Comparison of ENCODE assay signal across 9 mouse cellular contexts in the genomic region with DNA sequence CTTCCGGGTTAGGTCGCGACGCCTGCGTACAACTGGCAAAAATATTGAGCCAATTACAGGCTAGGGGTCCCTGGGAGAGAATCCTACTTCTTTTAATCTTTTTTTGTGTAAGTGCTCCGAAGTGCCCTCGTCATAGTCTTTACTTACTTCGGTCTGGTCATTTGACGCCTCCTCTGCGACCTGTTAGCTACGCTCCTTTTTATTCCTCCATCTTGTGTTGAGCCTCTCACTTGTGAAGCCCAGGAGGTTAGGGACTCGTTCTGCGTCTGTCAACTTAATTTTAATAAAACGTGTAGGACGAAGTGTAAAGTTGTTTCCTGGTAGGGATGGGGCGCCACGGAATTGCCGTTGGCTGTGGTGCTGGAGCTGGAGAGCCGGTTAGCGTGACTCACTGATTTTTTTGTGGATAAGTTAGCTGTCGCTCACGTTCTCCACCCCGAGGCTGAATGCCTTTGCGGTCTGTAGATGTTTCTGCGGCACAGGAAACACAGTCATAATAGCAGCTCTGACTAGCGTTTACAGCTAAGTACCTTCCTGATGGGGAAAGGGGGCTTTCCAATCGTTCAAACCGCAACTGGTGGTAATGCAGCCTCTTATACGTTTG. TPM values are rescaled to one million over a fixed set of nuclear protein-coding genes. Genes with fewer than 3 reads are reported as not detected.
DNase-seq lines count a peak whose midpoint lies in the region; ATAC-seq lines count a peak whose summit lies in the region.
"Had no signal": no experiment of that assay in that cellular context is flagged by ENCODE, and none has a peak within 500 bp of the region (broad histone marks: within the 10 kb centered on the region; RNA-seq: fewer than 3 reads in every experiment).

No protein-coding gene starts in this region.

- 0% methylated on average over 29 of the region's 29 CpGs for WGBS in heart, embryonic 10.5 days
- under 1% methylated on average over 29 of the region's 29 CpGs for WGBS in forebrain, embryonic 16.5 days
- WGBS in intestine, embryonic 16.5 days = under 1% methylated on average over 29 of the region's 29 CpGs

- H3K4me1 ChIP-seq in heart, embryonic 10.5 days = 0 out of 2 replicates have a peak, but pooled peaks cover 4% of the 10 kb centered on the region
- H3K4me1 ChIP-seq in forebrain, embryonic 16.5 days (replicated peaks; ENCODE audit: control insufficient read depth, insufficient read depth, low read length) = peaks cover 7% of the 10 kb centered on the region
- no peaks in the 10 kb centered on the region for H3K4me1 ChIP-seq in intestine, embryonic 16.5 days (ENCODE audit: control insufficient read depth, insufficient read depth, low read length)

- peak; percentile 87 for DNase-seq in heart, embryonic 10.5 days (ENCODE audit: low spot score)
- no peak for DNase-seq in heart, adult 8-10 months (ENCODE audit: low spot score)
- peak; percentile 72 for DNase-seq in adrenal gland, postnatal 36 days
- DNase-seq in lung, postnatal 10 days = peak; percentile 70
- DNase-seq in ovary, postnatal 10 days (ENCODE audit: low spot score) = peak; percentile 36
- DNase-seq in thymus, postnatal 4 days = peak; percentile 71

- H3K9ac ChIP-seq in forebrain, embryonic 16.5 days (replicated peaks; ENCODE audit: low read depth, low read length) = peak overlapping the region; percentile 48
- H3K9ac ChIP-seq in intestine, embryonic 16.5 days (ENCODE audit: low read depth, low read length) = peak overlapping the region; percentile 84

- peak overlapping the region; percentile 99 for H3K27ac ChIP-seq in heart, embryonic 10.5 days
- H3K27ac ChIP-seq in forebrain, embryonic 16.5 days (ENCODE audit: low read length) = peak overlapping the region; percentile 90
- H3K27ac ChIP-seq in intestine, embryonic 16.5 days (ENCODE audit: low read length) = peak overlapping the region; percentile 99

- H3K4me2 ChIP-seq in forebrain, embryonic 16.5 days (ENCODE audit: low read length) = peak overlapping the region; percentile 69
- H3K4me2 ChIP-seq in intestine, embryonic 16.5 days (ENCODE audit: low read depth, low read length) = peak overlapping the region; percentile 75

- ATAC-seq in forebrain, embryonic 16.5 days = peak; percentile 8
- ATAC-seq in intestine, embryonic 16.5 days = peak; percentile 43

- peak overlapping the region; percentile 94 for H3K4me3 ChIP-seq in heart, embryonic 10.5 days
- H3K4me3 ChIP-seq in forebrain, embryonic 16.5 days (replicated peaks; ENCODE audit: low read length) = peak overlapping the region; percentile 84
- peak overlapping the region; percentile 94 for H3K4me3 ChIP-seq in intestine, embryonic 16.5 days (ENCODE audit: low read length)

- no peaks in the 10 kb centered on the region for H3K36me3 ChIP-seq in heart, embryonic 10.5 days
- no peaks in the 10 kb centered on the region for H3K36me3 ChIP-seq in forebrain, embryonic 16.5 days (ENCODE audit: control insufficient read depth, insufficient read depth)
- H3K36me3 ChIP-seq in intestine, embryonic 16.5 days (ENCODE audit: control insufficient read depth, insufficient read depth, low read length) = no peaks in the 10 kb centered on the region

- H3K27me3 ChIP-seq in heart, embryonic 10.5 days (ENCODE audit: insufficient read depth, poor library complexity, severe bottlenecking) = no peaks in the 10 kb centered on the region
- no peaks in the 10 kb centered on the region for H3K27me3 ChIP-seq in forebrain, embryonic 16.5 days (replicated peaks; ENCODE audit: control insufficient read depth, insufficient read depth, low read length)
- no peaks in the 10 kb centered on the region for H3K27me3 ChIP-seq in intestine, embryonic 16.5 days (replicated peaks; ENCODE audit: control insufficient read depth, insufficient read depth, low read length)

- H3K9me3 ChIP-seq in heart, embryonic 10.5 days = no peaks in the 10 kb centered on the region
- no peaks in the 10 kb centered on the region for H3K9me3 ChIP-seq in forebrain, embryonic 16.5 days (ENCODE audit: control insufficient read depth, low read length)
- no peaks in the 10 kb centered on the region for H3K9me3 ChIP-seq in intestine, embryonic 16.5 days (ENCODE audit: control insufficient read depth, low read length)

RNA-seq across cellular contexts. Expression of gene Lpxn, which starts 0.4 kb away (rescaled TPM):
- 0.46 and 0.54 TPM in 2 replicates for polyA plus RNA-seq in heart, embryonic 10.5 days (2016; fragmentation: Nextera tagmentation; extraction: Ambion mirVana)
- total RNA-seq in heart, adult 8-10 months (2022) = 1 to 10 TPM in 1 of 4 experiments, under 1 TPM in 3; 0.60 to 1.1 (median 0.71) TPM
- total RNA-seq in adrenal gland, postnatal 36 days (2021) = 1 to 10 TPM; 1.6 to 1.8 TPM
- polyA plus RNA-seq in forebrain, embryonic 16.5 days (2015; fragmentation: Nextera tagmentation; extraction: Ambion mirVana) = 0.42 and 0.92 TPM in 2 replicates
- 2.9 and 3.2 TPM in 2 replicates for polyA plus RNA-seq in intestine, embryonic 16.5 days (2015; fragmentation: Nextera tagmentation; extraction: Ambion mirVana)

RNA-seq across cellular contexts. Expression of gene Zfp91, which starts 0.5 kb away (rescaled TPM):
- polyA plus RNA-seq in heart, embryonic 10.5 days (2016; fragmentation: Nextera tagmentation; extraction: Ambion mirVana) = 11.5 and 13.4 TPM in 2 replicates
- 10 to 100 TPM; 75.1 to 88.7 (median 81.0) TPM for total RNA-seq in heart, adult 8-10 months (2022)
- total RNA-seq in adrenal gland, postnatal 36 days (2021) = 10 to 100 TPM; 72.7 to 88.4 TPM
- 13.1 and 13.3 TPM in 2 replicates for polyA plus RNA-seq in forebrain, embryonic 16.5 days (2015; fragmentation: Nextera tagmentation; extraction: Ambion mirVana)
- polyA plus RNA-seq in intestine, embryonic 16.5 days (2015; fragmentation: Nextera tagmentation; extraction: Ambion mirVana) = 8.7 and 9.5 TPM in 2 replicates

RNA-seq across cellular contexts. Expression of gene Cntf, which starts 31.0 kb away (rescaled TPM):
- polyA plus RNA-seq in heart, embryonic 10.5 days (2016; fragmentation: Nextera tagmentation; extraction: Ambion mirVana) = 0.70 and 1.1 TPM in 2 replicates
- total RNA-seq in heart, adult 8-10 months (2022) = 1 to 10 TPM in 1 of 4 experiments, under 1 TPM in 3; 0.52 to 1.9 (median 0.95) TPM
- total RNA-seq in adrenal gland, postnatal 36 days (2021) = 1 to 10 TPM; 1.6 to 2.8 TPM
- polyA plus RNA-seq in forebrain, embryonic 16.5 days (2015; fragmentation: Nextera tagmentation; extraction: Ambion mirVana) = 1.3 and 1.5 TPM in 2 replicates
- 0.88 and 1.0 TPM in 2 replicates for polyA plus RNA-seq in intestine, embryonic 16.5 days (2015; fragmentation: Nextera tagmentation; extraction: Ambion mirVana)

RNA-seq across cellular contexts. Expression of gene Gm5244, which starts 50.1 kb away (rescaled TPM):
- polyA plus RNA-seq in heart, embryonic 10.5 days (2016; fragmentation: Nextera tagmentation; extraction: Ambion mirVana) = not detected in 2 replicates
- not detected for total RNA-seq in heart, adult 8-10 months (2022)
- total RNA-seq in adrenal gland, postnatal 36 days (2021) = not detected
- polyA plus RNA-seq in forebrain, embryonic 16.5 days (2015; fragmentation: Nextera tagmentation; extraction: Ambion mirVana) = not detected in 2 replicates
- not detected in 2 replicates for polyA plus RNA-seq in intestine, embryonic 16.5 days (2015; fragmentation: Nextera tagmentation; extraction: Ambion mirVana)
- total RNA-seq: adrenal gland, postnatal 4 days had no signal
